Mouse (Mus musculus) kidney, adult 8-10 months (tissue): ENCODE measurements around the gene Xrra1.
A peak's percentile ranks its signal among the peaks of the same experiment; 100 is the strongest.
"Not testable (repeated sequence)": the region's sequence is repeated elsewhere in the genome, so short reads cannot be mapped to it uniquely, and the experiment has no call there.

Experiments
- DNase-seq, 2 experiments: peaks; one replicate each; pipeline ENCODE4 v3.0.0; 2022

Xrra1 gene

GRCm38 (mm10) chr7:99858813-99859585 is at the start of gene Xrra1:
Xrra1 (plus strand) TSS chr7:99859116.
- DNase-seq: peak; percentile 97

GRCm38 (mm10) chr7:99810814-99811213 is 48.1 kb upstream of the Xrra1 start:
- no peak for DNase-seq

- no peak for DNase-seq
Measured at GRCm38 (mm10) chr7:99811661-99812060, 47.3 kb upstream of the Xrra1 start.

- peak; percentile 20 to 60 for DNase-seq
Measured at GRCm38 (mm10) chr7:99813394-99813793, 45.5 kb upstream of the Xrra1 start.

- not testable (repeated sequence) for DNase-seq
Measured at GRCm38 (mm10) chr7:99818181-99818725, 40.7 kb upstream of the Xrra1 start.

- no peak for DNase-seq
Measured at GRCm38 (mm10) chr7:99821953-99822352, 37.0 kb upstream of the Xrra1 start.

GRCm38 (mm10) chr7:99822426-99822825 is 36.5 kb upstream of the Xrra1 start:
- DNase-seq: no peak

- DNase-seq: no peak
Measured at GRCm38 (mm10) chr7:99823045-99823663, 35.8 kb upstream of the Xrra1 start.

- DNase-seq: no peak
Measured at GRCm38 (mm10) chr7:99824649-99825483, 34.0 kb upstream of the Xrra1 start.

- no peak for DNase-seq
Measured at GRCm38 (mm10) chr7:99825511-99825910, 33.4 kb upstream of the Xrra1 start.

- DNase-seq: no peak
Measured at GRCm38 (mm10) chr7:99826096-99826495, 32.8 kb upstream of the Xrra1 start.

GRCm38 (mm10) chr7:99828083-99828570 is 30.8 kb upstream of the Xrra1 start, which contains the start of gene Neu3:
Neu3 (minus strand) TSS chr7:99828417.
- peak; percentile 96 for DNase-seq

- DNase-seq: no peak
Measured at GRCm38 (mm10) chr7:99833115-99833845, 25.6 kb upstream of the Xrra1 start.

- DNase-seq: no peak
Measured at GRCm38 (mm10) chr7:99833846-99834222, 25.1 kb upstream of the Xrra1 start.

GRCm38 (mm10) chr7:99834314-99834853 is 24.5 kb upstream of the Xrra1 start:
- DNase-seq: no peak

GRCm38 (mm10) chr7:99836781-99837180 is 22.1 kb upstream of the Xrra1 start:
- DNase-seq: no peak

GRCm38 (mm10) chr7:99837358-99838071 is 21.4 kb upstream of the Xrra1 start:
- DNase-seq: no peak

GRCm38 (mm10) chr7:99838241-99838640 is 20.7 kb upstream of the Xrra1 start:
- DNase-seq: no peak

- no peak for DNase-seq
Measured at GRCm38 (mm10) chr7:99845533-99846236, 13.2 kb upstream of the Xrra1 start.

- no peak for DNase-seq
Measured at GRCm38 (mm10) chr7:99850534-99850933, 8.4 kb upstream of the Xrra1 start.

- no peak for DNase-seq
Measured at GRCm38 (mm10) chr7:99851121-99851520, 7.8 kb upstream of the Xrra1 start.
